Mouse (Mus musculus) right cerebral cortex, postnatal 4 days (tissue): ENCODE data around the gene Tmem91.

Experiments
- DNase-seq: peaks from one replicate; pipeline ENCODE4 v3.0.0-alpha.2; 2022

Gene Tmem91

GRCm38 (mm10) chr7:25624851-25625250, 50.1 kb downstream of the Tmem91 start:
- DNase-seq, result no peak

GRCm38 (mm10) chr7:25623857-25624370, 51.1 kb downstream of the Tmem91 start:
- no peak for DNase-seq

GRCm38 (mm10) chr7:25620751-25621150, 54.2 kb downstream of the Tmem91 start:
- DNase-seq, result no peak

GRCm38 (mm10) chr7:25620101-25620500, 54.9 kb downstream of the Tmem91 start:
- no peak for DNase-seq

GRCm38 (mm10) chr7:25619722-25619991, 55.3 kb downstream of the Tmem91 start:
- no peak for DNase-seq
